Mouse (Mus musculus) MEL (cell line): Measurements from ENCODE around the gene Lrrc4c.

Experiments used
- CTCF ChIP-seq, 3 experiments: IDR thresholded peaks in 2 of 3; conservative IDR thresholded peaks in 1 of 3; 2 replicates each; pipeline ENCODE4 v1.5.1; 2011 to 2012; ENCODE audit warnings: low read length in 3 of 3, low read depth in 2 of 3, mild to moderate bottlenecking in 2 of 3, improper control_type of control experiment in 1 of 3, inconsistent platforms in 1 of 3, mixed read lengths in 1 of 3, moderate library complexity in 1 of 3; ENCODE audit not compliant: control insufficient read depth in 1 of 3, insufficient read depth in 1 of 3, poor library complexity in 1 of 3, severe bottlenecking in 1 of 3
- MAX ChIP-seq: IDR thresholded peaks from 2 replicates; pipeline ENCODE4 v1.6.1; 2011; ENCODE audit warnings: low read length, improper control_type of control experiment
- MYC ChIP-seq: IDR thresholded peaks from 2 replicates; pipeline ENCODE4 v1.6.1; 2011; ENCODE audit warnings: low read depth, mild to moderate bottlenecking, low read length, improper control_type of control experiment, moderate library complexity
- NELFE ChIP-seq: IDR thresholded peaks from 2 replicates; pipeline ENCODE4 v1.6.1; 2011; ENCODE audit warnings: low read depth, low read length, improper control_type of control experiment
- POLR2AphosphoS2 ChIP-seq: IDR thresholded peaks from 2 replicates; pipeline ENCODE4 v1.6.1; 2011; ENCODE audit warnings: low read length, improper control_type of control experiment
- TAL1 ChIP-seq: IDR thresholded peaks from 2 replicates; pipeline ENCODE4 v1.6.1; 2012; ENCODE audit warnings: mild to moderate bottlenecking, inconsistent platforms, low read length, moderate library complexity, mixed read lengths
- TCF12 ChIP-seq: IDR thresholded peaks from 2 replicates; pipeline ENCODE4 v1.6.1; 2014; ENCODE audit warnings: low read depth, mild to moderate bottlenecking, inconsistent platforms, low read length, improper control_type of control experiment, moderate library complexity
- ZMIZ1 ChIP-seq: IDR thresholded peaks from 2 replicates; pipeline ENCODE4 v1.6.1; 2012; ENCODE audit warnings: low read depth, mild to moderate bottlenecking, inconsistent platforms, low read length, improper control_type of control experiment, moderate library complexity

DNA sequence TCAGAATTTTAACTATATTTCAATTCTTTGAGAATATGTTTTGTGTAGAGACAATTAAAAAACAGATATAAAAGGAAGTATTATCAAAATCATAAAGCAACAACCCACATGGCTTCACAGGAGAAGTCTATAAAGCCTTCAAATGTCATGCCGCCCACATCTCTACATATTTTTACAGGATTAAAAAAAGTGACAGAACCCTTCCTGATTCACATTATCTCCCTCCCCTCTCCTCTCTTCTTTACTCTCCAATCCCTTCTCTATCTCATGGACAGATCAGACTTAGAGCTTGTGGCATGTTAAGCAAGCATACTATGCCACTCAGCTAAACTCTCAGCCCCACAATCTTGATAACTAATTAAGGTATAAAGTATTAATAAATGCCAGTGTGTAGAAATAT, 535.8 kb downstream of the Lrrc4c start:
- no peak for TF ChIP-seq MAX
- TF ChIP-seq POLR2AphosphoS2, result no peak
- no peak for TF ChIP-seq TAL1
- TF ChIP-seq NELFE, result no peak
- no peak for TF ChIP-seq CTCF (IDR thresholded peaks at IDR 0.05 in 2 of 3, conservative IDR thresholded peaks at IDR 0.05 in 1 of 3; ENCODE audit: control insufficient read depth in 1 of 3, insufficient read depth in 1 of 3, low read depth in 2 of 3, low read length in 3 of 3, poor library complexity in 1 of 3, severe bottlenecking in 1 of 3)
- TF ChIP-seq ZMIZ1, result no peak
- no peak for TF ChIP-seq TCF12
- TF ChIP-seq MYC, result no peak
